Mouse (Mus musculus) forebrain, embryonic 11.5 days (tissue): ENCODE data around the gene Lmbrd2. TPM values are rescaled to one million over a fixed set of nuclear protein-coding genes. Genes with fewer than 3 reads are reported as not detected.

Source experiments
- ATAC-seq: fragments of 200-750 bp; cut with Nextera tagmentation; replicated peaks from 2 replicates; pipeline ENCODE4 v1.8.0; 2017; ENCODE audit warnings: moderate TSS enrichment; ENCODE audit not compliant: low FRiP score
- DNase-seq: peaks from one replicate; pipeline ENCODE4 v3.0.0-alpha.2; 2017; ENCODE audit warnings: low spot score
- H3K27ac ChIP-seq: fragments of 300-500 bp; sonication (generic); 2 replicates; pipeline ENCODE4 v1.5.1; 2014; ENCODE audit warnings: low read depth, low read length
- H3K27me3 ChIP-seq: fragments of 300-500 bp; sonication (generic); 2 replicates; pipeline ENCODE4 v1.6.1; 2014; ENCODE audit warnings: mild to moderate bottlenecking, low read length, mixed read lengths; ENCODE audit not compliant: control insufficient read depth, insufficient read depth
- H3K36me3 ChIP-seq: fragments of 300-500 bp; sonication (generic); 2 replicates; pipeline ENCODE4 v1.6.1; 2014; ENCODE audit warnings: mild to moderate bottlenecking, low read length, moderate library complexity, mixed read lengths; ENCODE audit not compliant: control insufficient read depth, insufficient read depth
- H3K4me1 ChIP-seq: fragments of 300-500 bp; sonication (generic); replicated peaks from 2 replicates; pipeline ENCODE4 v1.6.1; 2014; ENCODE audit warnings: low read length, mixed read lengths; ENCODE audit not compliant: control insufficient read depth, insufficient read depth
- H3K4me2 ChIP-seq: fragments of 300-500 bp; sonication (generic); 2 replicates; pipeline ENCODE4 v1.6.1; 2014; ENCODE audit warnings: low read depth, mild to moderate bottlenecking, low read length, moderate library complexity, mixed read lengths; ENCODE audit not compliant: severe bottlenecking
- H3K4me3 ChIP-seq: fragments of 300-500 bp; sonication (generic); 2 replicates; pipeline ENCODE4 v1.5.1; 2014; ENCODE audit warnings: low read depth, low read length
- H3K9ac ChIP-seq: fragments of 300-500 bp; sonication (generic); 2 replicates; pipeline ENCODE4 v1.6.1; 2014; ENCODE audit warnings: low read length
- H3K9me3 ChIP-seq: fragments of 300-500 bp; sonication (generic); 2 replicates; pipeline ENCODE4 v1.6.1; 2016; ENCODE audit warnings: low read length, mixed read lengths; ENCODE audit not compliant: control insufficient read depth
- WGBS: fragments of 180-500 bp; shearing (Covaris S2); extraction: QIAGEN DNeasy Blood & Tissue Kit; methylation state at CpG from one replicate; pipeline ENCODE4 v1.1.7; 2014; 5-methylcytosine and 5-hydroxymethylcytosine counted together
- polyA plus RNA-seq: library from polyadenylated mRNA; unstranded; fragments of >200 nt; fragmentation: Nextera tagmentation; extraction: Ambion mirVana; gene quantifications from 2 replicates; pipeline ENCODE4 v1.2.1, GENCODE M21; 2014

Lmbrd2 gene
- polyA plus RNA-seq: 3.1 and 3.8 TPM in 2 replicates

DNA sequence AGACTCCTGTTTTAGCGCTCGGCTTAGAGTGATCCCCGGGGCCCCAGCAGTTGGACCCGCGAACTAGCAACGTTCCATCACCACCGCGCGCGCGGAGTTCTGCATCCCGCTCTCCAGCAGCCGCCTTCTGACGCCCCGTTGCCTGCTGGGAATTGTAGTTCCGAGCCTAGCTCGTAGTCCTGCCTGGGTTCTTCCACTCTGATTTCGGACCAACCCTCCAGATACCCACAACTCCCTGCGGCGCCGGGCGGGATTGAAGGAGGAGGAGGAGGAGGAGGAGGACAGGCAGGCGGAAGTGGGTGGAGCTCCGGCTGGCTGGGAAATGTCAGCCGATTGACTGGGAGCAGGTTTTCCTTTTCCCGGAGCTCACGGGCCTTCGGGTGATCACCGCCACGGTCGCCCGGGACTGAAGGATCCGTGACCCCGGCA lies at the start of gene Lmbrd2:
Gene Lmbrd2, plus strand, starts transcription at position 299 of the 429 bp plus-strand sequence.
- Histone ChIP-seq H3K9ac (peak within 1 kb of the TSS; percentile 74), H3K27ac (peak within 1 kb of the TSS; percentile 57; the same call in 1 of the 2 replicates), H3K27me3 (no peaks in the 10 kb centered on the region), H3K9me3 (no peaks in the 10 kb centered on the region), H3K36me3 (peaks cover 12% of the 10 kb centered on the region), H3K4me3 (peak within 1 kb of the TSS; percentile 76), H3K4me1 (no peaks in the 10 kb centered on the region), H3K4me2 (peak within 1 kb of the TSS; percentile 66)
- DNase-seq (peak; percentile 96), ATAC-seq (peak; percentile 98)
- WGBS: under 1% methylated on average over 34 of the region's 34 CpGs

DNA sequence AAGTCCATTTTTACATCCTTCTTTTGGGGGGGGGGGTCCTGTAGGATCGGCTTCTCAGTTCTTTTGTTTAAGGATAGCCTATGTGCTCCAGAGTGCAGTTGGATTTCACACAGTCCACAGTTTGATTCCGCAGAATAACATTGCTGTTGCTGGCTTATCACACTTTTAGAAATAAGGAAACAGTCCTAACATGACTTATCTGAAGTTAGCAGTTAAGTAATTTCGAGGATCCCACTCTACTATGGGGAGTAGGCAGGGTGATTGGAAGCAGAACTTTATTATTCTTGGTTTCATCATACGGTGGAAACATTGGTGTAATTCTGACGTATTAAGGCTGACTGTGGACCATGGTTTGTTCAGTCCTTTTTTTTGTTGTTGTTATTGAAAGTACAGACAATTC lies 49.7 kb upstream of the Lmbrd2 start:
- peaks cover 3% of the 10 kb centered on the region; the same call in 1 of the 2 replicates for H3K4me1 ChIP-seq
- H3K4me2 ChIP-seq: no peak overlapping the region
- H3K36me3 ChIP-seq: peaks cover 4% of the 10 kb centered on the region; the same call in 1 of the 2 replicates
- DNase-seq (no peak), ATAC-seq (no peak)
- no peaks in the 10 kb centered on the region for H3K9me3 ChIP-seq
- WGBS: 91% methylated on average over 5 of the region's 5 CpGs
- H3K9ac ChIP-seq: no peak overlapping the region
- H3K4me3 ChIP-seq: no peak overlapping the region
- H3K27ac ChIP-seq: no peak overlapping the region
- no peaks in the 10 kb centered on the region for H3K27me3 ChIP-seq

DNA sequence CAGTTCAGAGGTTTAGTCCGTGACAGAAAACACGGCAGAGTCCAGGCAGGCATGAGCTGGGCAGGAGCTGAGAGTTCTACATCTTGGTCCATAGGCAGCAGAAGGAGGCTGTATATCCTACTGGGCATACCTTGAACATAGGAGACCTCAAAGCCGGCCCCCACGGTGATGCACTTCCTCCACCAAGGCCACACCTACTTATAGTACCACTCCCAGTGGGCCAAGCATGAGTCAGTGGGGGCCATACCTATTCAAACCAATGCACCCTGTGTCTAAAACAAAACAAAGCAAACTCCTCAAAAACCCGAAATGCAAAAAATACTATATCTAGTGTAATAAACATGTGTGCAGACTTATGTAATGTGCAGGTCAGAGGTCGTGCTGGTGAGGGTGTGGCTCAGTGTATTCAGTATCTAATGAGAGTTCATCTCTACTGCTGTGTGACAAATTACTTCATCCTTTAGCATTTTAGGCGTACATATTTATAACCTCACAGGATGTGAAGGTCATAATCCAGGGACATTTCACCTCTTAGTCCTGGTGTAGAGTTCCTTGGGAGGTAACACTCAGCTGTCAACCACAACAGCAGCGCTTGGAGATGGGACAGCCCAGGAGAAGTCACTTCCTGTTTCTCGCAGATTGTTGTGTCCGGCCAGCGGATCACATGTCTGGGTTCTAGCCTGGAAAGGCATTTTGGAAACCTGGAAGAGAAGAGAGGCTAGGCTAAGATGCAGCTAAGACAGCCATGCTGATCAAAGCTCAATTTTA lies 46.6 kb upstream of the Lmbrd2 start:
- DNase-seq (no peak), ATAC-seq (peak; percentile 39; the same call in 1 of the 2 replicates)
- H3K9me3 ChIP-seq: no peaks in the 10 kb centered on the region
- WGBS: 73% methylated on average over 11 of the region's 11 CpGs
- no peak overlapping the region for H3K27ac ChIP-seq
- H3K4me3 ChIP-seq: no peak overlapping the region
- H3K9ac ChIP-seq: no peak overlapping the region
- peaks cover 3% of the 10 kb centered on the region; the same call in 1 of the 2 replicates for H3K4me1 ChIP-seq
- no peak overlapping the region for H3K4me2 ChIP-seq
- no peaks in the 10 kb centered on the region for H3K27me3 ChIP-seq
- H3K36me3 ChIP-seq: peaks cover 4% of the 10 kb centered on the region; the same call in 1 of the 2 replicates

- H3K9me3 ChIP-seq: no peaks in the 10 kb centered on the region
- H3K36me3 ChIP-seq: peaks cover 4% of the 10 kb centered on the region; the same call in 1 of the 2 replicates
- no peak overlapping the region for H3K9ac ChIP-seq
These were observed 46.0 kb upstream of the Lmbrd2 start for GRCm38 (mm10) chr15:9094366-9094750.

DNA sequence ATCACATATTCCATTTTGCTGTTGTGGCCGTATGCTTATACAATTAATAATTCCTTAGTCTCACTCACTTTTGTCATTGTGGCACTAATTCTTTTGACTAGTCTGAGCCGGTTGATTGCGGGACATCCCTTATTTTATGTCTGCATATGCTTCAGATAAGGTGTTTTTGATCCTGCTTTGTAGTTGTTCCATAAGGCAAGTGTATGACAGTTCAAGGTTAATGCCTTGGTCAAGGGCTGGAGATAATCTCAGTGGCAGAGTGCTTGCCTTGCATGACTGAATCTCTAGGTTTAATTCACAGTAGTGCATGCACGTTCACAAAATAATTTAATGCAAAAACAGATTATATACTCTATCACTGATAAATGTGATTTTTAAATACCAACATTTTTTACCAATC lies 43.5 kb upstream of the Lmbrd2 start:
- peaks cover 3% of the 10 kb centered on the region; the same call in 1 of the 2 replicates for H3K4me1 ChIP-seq
- no peak overlapping the region for H3K9ac ChIP-seq
- ATAC-seq: no peak
- H3K4me2 ChIP-seq: no peak overlapping the region
- H3K27ac ChIP-seq: no peak overlapping the region
- WGBS: 94% methylated on average over 4 of the region's 4 CpGs
- H3K27me3 ChIP-seq: no peaks in the 10 kb centered on the region
- H3K4me3 ChIP-seq: no peak overlapping the region
- peaks cover 4% of the 10 kb centered on the region; the same call in 1 of the 2 replicates for H3K36me3 ChIP-seq
- H3K9me3 ChIP-seq: no peaks in the 10 kb centered on the region
- no peak for DNase-seq

More at GRCm38 (mm10) chr15:9094366-9094750, 46.0 kb upstream of the Lmbrd2 start:
- Histone ChIP-seq H3K27ac (no peak overlapping the region), H3K4me1 (peaks cover 3% of the 10 kb centered on the region; the same call in 1 of the 2 replicates), H3K4me2 (no peak overlapping the region), H3K4me3 (no peak overlapping the region), H3K27me3 (no peaks in the 10 kb centered on the region)
- ATAC-seq (peak; percentile 93), DNase-seq (peak; percentile 69)
- WGBS: 25% methylated on average over 13 of the region's 13 CpGs

DNA sequence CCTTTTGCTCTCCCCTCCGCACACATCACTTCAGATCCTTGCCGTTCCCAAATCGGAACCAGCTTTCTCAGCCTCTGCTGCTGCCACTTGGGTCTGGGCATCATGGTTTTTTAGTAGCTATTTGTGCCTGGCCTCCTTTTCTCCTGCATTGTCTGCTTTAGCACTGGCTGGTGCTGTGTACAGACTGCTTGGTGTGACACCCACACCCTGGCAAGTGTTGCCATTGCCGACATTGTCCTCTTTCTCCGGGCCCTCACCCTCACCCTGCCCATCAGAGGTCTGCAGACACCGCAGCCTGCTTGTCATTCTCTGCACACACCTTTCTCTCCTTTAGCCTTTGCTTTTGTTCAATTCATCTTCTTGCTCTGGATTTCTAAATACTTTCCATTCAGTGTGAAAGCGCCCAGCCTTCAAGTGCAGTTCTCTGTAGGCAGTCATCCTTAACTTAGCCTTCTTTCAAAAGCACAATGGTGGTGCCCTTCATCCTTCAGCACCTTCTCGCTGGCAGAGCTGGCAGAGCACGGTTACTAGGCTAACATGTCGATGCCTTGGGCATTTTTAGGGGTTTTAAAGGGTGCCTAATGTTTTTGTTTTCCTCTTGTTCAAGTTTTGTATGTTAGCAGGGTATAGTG lies 39.8 kb upstream of the Lmbrd2 start:
- DNase-seq (no peak), ATAC-seq (no peak)
- Histone ChIP-seq H3K9ac (no peak overlapping the region), H3K27ac (no peak overlapping the region), H3K4me2 (no peak overlapping the region), H3K9me3 (no peaks in the 10 kb centered on the region), H3K4me3 (no peak overlapping the region), H3K36me3 (no peaks in the 10 kb centered on the region; the same call in 1 of the 2 replicates), H3K27me3 (no peaks in the 10 kb centered on the region), H3K4me1 (no peaks in the 10 kb centered on the region)
- WGBS: 91% methylated on average over 10 of the region's 10 CpGs

DNA sequence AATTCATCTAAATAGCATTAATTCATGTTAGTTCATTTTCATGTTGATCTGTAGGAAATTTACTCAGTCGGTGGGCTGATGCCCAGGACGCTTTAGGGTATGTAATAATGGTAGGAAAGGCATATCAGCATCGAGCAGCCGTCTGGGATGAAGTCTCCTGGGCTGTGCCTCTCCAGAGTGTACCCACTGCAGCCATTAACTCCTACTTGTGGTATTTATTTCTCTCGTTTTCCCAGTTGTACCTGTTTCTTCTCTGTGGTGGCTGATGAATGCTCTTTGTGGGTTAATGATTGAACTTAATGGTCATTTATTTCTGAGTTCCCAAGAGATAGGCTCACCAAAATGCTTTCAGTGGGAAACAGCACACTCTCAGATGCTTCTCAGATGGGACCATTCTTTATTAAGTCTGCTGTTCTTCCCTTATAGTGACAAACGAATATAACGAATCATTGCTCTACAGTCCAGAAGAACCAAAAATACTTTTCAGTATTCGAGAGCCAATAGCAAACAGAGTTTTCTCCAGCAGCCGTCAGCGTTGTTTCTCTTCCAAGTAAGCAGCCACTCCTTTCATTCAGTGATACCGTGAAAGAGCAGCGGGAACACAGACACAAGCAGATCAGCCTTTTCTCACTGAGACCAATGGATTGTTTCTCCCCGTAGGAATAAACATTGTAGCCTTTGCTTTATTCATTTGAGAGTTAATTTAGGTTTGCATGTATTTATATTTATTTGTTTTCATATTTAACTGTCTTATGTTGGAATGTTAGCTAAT lies 33.9 kb upstream of the Lmbrd2 start:
- no peak overlapping the region for H3K4me2 ChIP-seq
- H3K9ac ChIP-seq: no peak overlapping the region
- no peak for DNase-seq
- H3K27ac ChIP-seq: no peak overlapping the region
- H3K9me3 ChIP-seq: no peaks in the 10 kb centered on the region
- H3K4me1 ChIP-seq: no peaks in the 10 kb centered on the region
- no peak for ATAC-seq
- H3K36me3 ChIP-seq: no peaks in the 10 kb centered on the region; the same call in 1 of the 2 replicates
- H3K4me3 ChIP-seq: no peak overlapping the region
- H3K27me3 ChIP-seq: no peaks in the 10 kb centered on the region
- 90% methylated on average over 13 of the region's 13 CpGs for WGBS
